Mouse (Mus musculus) erythroblast, embryonic 14.5 days (primary cell): Measurements from ENCODE around the gene Pdgfd.

Experiments
- GATA1 ChIP-seq: IDR thresholded peaks from 2 replicates; pipeline ENCODE4 v1.6.1; 2012; ENCODE audit warnings: low read length, inconsistent platforms, mixed read lengths
- TAL1 ChIP-seq: IDR thresholded peaks from 3 replicates; pipeline ENCODE4 v1.6.1; 2012; ENCODE audit warnings: low read length, inconsistent platforms, mixed read lengths

DNA sequence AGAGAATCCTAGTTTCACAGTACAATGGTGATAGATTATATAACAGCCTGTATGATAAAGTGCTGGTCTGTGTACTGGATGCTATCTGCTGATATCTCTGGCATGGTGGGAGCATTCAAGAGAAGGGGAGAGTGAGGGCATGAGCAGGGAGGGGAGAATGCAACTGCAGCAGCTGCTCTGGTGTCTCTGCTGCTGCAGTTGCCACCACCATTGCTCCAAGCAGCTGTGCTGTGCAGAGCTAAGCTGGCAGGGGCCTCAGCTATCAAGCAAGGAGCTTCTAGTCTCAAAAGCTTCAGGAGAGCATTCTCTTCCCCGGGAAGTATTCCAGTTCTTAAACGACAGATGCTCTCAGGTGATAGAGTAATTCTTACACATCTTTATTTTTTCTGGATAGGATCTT lies 192.4 kb downstream of the Pdgfd start:
- TF ChIP-seq TAL1 (no peak), GATA1 (no peak)
